Mouse (Mus musculus) frontal cortex, adult 2 months (tissue): ENCODE data around the gene Zc3h15. TPM values are rescaled to one million over a fixed set of nuclear protein-coding genes. Genes with fewer than 3 reads are reported as not detected.
"Not testable (repeated sequence)": the region's sequence is repeated elsewhere in the genome, so short reads cannot be mapped to it uniquely, and the experiment has no call there.

Experiments
- DNase-seq, 2 experiments: peaks; one replicate each; pipeline ENCODE4 v3.0.0; 2022; ENCODE audit warnings: low spot score in 1 of 2; ENCODE audit errors: extremely low spot score in 1 of 2
- polyA plus RNA-seq: library from polyadenylated mRNA; depleted of rRNA; stranded (reverse); fragments of >200 nt; gene quantifications from 2 replicates; pipeline ENCODE4 v1.2.3, GENCODE M21; 2012; rRNA removed

The Zc3h15 gene
- 113 and 114 TPM in 2 replicates for polyA plus RNA-seq

DNA sequence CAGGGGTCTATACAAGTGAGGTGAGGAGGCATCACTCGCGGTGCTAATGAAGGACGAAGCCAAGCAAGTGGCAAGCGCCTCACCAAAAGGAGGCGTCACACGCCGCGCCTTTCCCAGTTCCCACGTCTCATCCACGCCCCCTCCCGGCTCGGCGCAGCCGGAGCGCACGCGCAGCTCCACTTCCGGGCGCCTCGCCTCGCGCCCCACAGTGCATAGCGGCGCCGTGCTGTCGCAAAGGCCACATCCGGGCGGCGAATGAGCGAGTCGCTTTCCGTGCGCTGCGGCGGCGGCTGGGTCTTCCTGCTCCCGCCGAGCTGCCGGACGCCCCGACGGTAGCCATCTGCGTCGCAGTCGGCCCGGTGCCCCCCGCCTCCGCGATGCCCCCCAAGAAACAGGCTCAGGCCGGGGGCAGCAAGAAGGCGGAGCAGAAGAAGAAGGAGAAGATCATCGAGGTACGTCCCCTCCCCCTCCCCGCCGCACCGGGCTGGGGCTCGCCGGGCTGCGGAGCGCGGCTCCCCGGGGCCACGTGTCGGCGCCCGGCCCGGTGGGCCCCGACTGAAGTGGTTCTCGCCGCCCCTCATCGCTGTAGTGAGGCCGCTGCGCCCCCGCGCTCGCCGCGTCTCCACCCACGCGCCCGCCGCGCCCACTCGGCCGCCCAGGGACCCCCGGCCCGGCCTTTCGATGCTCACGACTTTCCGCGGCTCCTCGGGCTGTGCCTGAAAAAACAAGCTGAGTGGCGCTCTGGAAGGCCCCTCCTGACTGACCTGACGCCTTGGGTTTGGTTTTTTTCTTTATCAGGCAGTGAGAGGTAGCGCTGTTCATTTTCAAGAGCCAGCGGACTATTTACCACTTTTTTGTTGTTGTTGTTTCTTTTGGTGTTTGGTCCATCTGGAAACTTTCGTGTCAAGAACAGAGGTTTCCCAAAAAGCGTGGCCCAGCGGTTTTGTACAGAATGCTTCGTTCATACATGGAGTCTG lies at the start of gene Zc3h15:
Gene Zc3h15, plus strand, starts transcription at position 160 of the 977 bp plus-strand sequence.
- peak; percentile 84 to 95 for DNase-seq

DNA sequence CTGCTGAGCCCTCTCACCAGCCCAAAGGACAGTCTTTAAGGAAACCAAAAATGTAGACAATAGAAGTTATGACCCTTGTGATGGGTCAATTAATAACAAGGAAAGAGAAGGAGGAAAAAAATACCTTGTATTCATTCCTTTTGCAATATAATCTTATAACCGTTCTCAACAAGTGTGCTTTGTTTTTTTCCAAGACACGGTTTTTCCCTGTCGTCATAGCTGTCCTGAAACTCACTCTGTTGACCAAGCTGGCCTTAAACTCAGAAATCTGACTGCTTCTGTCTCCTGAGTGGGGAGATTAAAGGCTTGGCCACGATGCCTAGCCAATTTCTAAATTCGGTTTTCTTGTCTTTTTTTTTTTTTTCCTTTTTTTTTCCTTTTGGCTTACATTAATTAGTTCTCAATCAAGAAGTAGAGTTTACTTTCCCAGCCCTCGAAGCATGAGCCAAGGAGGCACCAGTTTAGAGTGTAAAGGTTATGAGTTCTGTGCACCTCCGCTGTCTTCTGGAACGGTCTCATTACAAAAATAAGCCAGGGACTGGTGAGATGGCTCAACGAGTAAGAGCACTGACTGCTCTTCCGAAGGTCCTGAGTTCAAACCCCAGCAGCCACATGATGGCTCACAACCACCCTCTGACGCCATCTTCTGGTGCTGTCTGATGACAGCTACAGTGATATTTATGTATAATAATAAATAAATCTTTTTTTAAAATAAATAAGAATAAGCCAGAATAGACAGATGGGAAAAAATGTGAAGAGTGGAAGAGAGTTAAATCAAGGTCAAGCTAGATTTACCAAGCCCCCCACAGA lies 23.5 kb upstream of the Zc3h15 start:
- DNase-seq, result no peak

DNA sequence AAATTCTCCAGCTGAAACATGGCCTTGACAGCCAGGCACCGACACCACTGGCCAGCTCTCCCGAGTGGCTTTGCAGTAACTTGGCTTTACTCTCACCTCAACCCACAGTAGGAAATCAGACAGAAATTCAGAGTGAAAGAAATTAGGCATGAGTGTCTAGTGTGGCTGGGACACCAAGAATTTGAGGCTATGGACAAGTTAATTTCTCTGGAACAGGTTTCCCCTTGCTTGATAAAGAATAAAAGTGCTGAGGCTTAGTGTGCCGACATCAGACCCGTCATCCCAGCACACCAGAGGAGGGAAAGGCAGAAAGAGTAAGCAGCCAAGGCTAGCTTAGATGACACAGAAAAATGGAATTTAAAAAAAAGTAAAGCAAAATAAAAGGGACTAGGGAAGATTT lies 22.7 kb upstream of the Zc3h15 start:
- DNase-seq, result no peak

DNA sequence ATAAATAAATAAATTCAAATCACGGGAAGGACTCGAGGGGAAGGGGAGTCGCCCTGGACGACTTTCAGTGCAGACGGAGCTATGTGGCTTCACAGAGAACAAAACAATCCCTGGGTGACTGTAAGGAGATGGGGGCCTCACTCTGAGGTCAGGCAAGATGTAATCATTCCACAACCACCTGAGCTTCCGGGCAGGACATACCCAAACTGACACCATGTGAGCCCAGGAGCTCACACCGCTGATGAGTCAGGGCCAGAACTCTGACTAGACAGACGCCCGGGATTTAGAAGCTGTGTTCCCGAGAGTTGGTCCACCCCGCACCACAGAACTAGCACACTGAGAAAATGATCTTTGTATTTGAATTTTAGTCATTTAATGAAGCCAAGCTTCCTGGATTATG lies 21.4 kb upstream of the Zc3h15 start:
- peak in 1 of 2 experiments; percentile 13 for DNase-seq

DNA sequence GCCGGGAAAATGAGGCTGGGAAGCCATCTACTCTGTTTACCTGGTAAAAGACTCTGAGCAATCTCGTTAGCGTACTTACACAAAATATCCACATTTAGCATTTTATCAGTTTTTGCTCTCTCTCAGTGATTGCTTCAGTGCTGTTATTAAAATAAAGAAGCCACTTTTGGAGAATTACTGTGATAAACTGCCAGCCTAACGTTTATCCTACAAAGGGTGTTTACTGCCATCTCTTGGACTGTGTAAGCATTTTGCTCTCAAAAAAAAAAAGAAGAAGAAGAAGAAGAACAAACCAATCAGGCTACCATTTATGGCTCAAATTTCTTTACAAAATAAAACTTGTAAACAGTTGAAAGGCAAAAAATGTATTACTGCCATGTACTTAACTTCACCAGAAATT lies 20.2 kb upstream of the Zc3h15 start:
- DNase-seq, result no peak

DNA sequence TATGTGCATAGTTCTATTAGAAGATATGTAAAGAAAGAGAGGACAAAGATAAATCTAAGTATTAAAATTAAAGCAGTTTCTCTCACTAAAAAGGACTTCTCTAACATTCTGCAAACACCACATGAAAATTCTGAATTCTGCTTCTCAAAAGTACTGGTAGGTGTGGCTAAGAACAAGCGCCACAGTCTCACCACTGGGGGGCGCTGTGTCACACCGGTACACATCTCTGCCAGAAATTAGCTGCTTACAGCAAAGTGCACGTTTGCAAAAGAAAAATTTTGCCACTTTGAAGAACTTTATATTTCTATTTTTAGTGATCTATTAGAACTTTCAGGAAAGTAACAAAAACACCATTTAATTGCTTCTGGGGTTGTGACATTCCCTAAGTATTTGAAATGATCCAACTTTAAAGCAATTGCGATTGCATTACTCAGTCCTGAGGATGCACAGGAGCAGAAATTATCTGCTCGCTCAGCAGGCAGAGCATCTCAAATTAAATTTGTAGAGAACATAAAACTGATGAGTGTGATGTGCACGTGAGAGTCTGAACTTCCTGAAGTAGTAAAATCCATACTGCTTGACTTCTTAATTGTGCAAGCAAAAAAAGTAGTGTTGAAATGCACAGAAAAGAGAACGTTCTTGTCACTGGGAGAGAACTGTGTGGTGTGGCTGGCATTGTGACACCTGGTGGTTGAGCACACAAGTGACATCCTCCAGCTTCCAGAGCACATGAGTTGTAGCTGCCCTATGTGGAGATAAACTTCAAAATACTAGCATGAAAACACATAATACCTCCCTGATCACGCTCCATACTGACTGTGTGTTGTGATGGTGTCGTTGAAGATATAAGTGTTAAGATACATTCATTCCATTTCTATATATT lies 18.8 kb upstream of the Zc3h15 start:
- DNase-seq, result peak in 1 of 2 experiments; percentile 84

DNA sequence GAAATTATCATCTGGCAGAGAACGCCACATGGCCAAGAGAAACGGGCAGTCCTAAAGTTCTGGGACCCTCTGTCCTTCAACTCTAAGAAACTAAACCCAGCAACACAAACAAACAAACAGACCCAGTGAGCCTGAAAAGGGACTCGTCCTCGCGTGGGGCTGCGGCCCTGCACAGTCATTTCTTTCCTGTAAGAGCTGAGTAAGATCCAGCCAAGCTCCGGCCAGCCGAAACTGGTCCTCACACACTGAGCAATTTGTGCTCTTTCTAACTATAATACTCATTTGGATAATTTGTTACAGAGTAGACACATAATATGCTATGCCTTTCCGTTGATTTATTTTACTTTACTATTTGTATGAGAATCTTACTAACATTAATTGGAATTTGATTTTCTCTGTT lies 17.4 kb upstream of the Zc3h15 start:
- DNase-seq, result no peak

DNA sequence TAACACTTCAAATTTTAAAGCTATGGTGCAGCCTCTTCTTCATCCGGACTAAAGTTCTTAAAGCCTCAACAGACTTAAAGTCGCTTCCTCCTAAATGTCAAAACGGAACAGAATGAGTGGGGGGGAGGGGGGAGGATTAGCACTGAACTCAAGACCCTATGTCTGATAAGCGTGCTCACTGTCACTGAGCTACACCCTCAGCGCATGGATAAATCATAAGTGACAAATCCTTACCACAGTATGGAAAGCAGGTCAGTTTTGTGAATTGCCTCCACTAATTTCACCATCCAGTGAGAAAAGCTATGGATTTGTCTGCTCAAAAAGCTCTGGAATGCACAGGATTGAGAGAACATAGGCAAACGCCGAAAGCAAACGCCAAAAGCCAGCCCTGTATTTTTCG lies 16.7 kb upstream of the Zc3h15 start:
- no peak for DNase-seq

DNA sequence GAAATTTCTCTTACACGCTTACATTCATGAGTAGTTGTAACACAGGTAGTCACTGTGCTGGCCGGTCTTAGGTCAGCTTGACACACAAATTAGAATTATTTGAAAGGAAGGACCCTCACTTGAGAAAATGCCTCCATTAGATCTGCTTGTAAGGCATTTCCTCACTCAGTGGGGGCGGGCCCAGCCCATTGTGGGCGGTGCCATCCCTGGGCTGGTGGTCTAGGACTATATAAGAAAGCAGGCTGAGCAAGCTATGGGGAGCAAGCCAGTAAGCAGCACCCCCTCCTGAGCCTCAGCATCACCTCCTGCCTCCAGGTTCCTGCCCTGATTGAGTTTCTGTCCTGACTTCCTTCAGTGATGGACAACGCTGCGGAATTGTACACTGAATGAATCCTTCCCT lies 16.3 kb upstream of the Zc3h15 start:
- no peak for DNase-seq

DNA sequence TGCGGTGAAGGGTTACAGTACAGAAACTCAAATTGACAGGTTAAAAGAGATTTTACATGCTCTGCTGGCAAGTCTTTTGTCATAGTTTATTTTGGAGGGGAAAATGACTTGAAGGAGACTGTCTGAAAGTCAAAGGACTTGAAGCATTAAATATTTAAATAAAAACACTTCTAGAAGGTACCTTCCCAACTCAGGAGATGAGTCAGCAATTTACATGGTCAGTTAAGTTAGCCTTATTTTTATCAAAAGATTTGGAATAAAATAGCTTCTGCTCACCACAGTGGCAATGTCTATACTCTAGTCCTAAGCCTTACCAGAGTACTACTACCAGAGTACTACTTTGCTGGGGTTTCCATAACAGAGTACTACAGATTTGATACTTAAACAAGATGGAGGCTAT lies 2.2 kb upstream of the Zc3h15 start:
- DNase-seq, result no peak

DNA sequence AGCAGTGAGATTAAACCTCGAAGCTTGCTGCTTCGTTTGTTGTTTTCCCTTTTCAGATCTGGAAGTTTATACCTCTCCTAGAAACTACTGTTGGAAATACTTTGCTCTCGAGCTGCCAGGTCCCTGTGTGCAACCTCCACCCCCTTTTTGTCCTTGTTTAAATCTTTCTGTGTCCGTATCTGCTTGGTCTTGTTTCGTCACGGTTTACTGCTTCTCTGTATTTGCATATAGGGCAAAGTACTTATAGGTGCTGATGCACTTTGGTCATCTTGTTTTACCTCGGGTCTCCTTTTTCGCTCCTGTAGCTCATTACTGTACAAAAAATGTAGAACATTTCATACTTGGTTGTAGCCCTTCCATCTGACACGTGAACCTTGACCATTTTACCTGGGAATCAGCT lies 4.7 kb downstream of the Zc3h15 start:
- no peak for DNase-seq

DNA sequence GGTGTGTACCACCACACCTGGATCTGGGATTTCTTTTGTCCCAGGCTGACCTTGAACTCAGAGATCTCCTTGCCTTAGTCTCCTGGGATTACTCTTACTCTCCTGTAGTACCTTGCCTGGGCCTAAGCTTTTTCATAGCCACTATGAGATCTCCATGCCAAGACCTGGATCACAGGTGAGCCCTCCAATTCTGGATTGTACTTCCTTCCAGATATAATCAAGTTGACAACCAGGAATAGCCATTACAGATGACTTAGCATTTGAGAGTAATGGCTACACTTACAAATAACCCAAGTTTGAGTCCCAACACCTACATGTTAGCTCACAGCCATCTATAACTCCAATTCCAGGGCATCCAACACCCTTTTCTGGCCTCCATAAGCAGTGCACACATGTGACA lies 8.4 kb downstream of the Zc3h15 start:
- no peak for DNase-seq

DNA sequence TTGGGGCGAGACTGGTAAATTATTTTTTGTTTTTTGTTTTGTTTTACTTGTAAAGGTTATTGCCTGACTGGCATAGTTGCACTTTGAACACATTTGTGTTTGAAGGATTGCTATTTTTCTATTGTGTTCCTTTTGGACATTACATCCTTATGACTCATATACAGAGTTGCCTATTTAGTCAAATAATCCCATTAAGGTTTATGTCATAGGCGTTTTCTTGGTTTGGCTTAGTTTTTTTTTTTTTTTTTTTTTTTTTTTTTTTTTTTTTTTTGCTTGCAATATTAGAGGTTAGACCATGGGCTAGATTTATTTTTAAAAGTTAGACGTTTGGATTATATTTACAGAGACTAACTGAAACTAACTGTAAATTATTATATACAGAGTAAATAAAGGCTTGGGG lies 15.0 kb downstream of the Zc3h15 start:
- DNase-seq, result no peak

DNA sequence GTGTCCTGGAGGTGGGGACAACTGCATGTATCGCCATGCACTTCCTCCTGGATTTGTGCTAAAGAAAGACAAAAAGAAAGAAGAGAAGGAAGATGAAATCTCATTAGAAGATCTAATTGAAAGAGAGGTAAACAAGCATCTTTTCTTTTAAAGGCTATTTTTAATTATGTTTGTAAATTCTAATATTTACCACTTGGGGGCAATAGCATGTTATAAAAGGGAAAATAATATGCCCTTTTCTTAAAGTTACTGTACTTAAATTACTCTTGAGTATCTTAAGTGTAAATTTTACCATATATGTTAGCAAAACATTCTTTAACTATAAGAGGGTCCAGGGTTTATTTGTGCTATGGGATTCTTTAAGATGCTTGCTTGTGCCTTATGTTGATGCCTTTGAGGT lies 15.9 kb downstream of the Zc3h15 start:
- DNase-seq, result no peak

DNA sequence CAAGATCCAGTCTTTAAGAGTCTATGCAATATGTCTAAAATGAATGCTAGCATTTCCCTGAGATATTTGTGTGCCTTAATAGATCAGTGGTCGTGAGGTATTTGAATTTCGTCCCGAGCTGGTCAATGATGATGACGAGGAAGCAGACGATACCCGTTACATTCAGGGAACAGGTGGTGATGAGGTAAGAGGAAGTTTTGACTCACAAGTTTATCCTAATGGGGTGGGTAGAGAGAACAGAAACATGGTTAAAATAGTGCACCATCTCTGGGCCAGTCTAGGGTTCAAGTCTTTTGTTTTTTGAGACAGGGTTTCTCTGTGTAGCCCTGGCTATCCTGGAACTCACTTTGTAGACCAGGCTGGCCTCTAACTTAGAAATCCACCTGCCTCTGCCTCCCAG lies 17.1 kb downstream of the Zc3h15 start:
- no peak for DNase-seq

DNA sequence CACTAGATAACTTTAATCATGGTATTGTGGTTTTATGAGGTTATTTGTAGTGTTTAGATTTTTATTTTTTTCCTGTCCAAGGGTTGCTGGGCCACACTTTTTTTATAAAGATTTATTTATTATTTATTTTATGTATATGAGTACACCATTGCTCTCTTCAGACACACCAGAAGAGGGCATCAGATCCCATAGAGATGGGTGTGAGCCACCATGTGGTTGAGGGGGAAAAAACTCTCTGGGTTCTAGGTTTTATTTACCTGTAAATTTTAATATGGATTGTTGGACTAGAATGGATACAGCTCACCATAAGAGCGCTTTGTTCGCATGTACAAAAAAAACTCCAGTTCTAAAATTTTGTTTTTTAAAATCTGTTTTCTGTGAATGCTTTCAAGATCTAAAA lies 20.8 kb downstream of the Zc3h15 start:
- DNase-seq, result not testable (repeated sequence)

DNA sequence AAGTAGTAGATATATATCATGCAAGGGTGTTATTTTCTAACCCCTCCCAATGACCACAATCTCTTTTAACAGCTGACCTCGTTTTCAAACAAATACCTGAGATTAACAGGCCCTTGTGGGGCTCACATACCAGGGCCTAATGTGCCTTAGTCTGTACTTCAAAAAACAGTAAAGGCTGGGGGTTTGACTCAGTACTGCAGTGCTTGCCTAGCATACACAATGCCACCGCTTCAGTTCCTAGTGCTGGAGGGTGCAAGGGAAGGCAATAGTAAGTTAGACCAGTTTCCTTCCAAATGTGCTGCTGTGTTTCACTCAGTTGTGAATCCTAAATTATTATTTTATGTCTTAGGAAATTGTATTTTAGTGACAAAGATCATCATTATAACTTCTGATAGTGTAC lies 23.2 kb downstream of the Zc3h15 start:
- DNase-seq, result no peak

DNA sequence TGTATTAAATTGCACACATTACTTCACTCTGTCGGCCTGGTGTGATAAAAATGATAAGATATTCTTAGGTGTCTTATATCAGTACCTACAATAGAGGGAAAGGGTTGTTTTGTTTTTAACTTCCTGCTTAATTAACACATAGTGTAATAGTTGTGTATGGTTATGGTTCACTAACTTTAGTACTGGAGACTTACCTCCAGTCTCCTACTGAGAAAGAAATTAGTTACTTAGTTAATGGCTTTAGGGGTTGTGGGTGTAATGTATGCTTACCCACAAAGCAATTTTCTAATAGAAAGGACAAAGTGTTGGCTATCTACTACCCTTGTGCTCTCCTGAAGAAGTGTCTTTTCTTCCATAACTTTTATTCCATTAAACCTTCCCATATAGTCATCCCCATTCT lies 23.8 kb downstream of the Zc3h15 start:
- DNase-seq, result no peak

DNA sequence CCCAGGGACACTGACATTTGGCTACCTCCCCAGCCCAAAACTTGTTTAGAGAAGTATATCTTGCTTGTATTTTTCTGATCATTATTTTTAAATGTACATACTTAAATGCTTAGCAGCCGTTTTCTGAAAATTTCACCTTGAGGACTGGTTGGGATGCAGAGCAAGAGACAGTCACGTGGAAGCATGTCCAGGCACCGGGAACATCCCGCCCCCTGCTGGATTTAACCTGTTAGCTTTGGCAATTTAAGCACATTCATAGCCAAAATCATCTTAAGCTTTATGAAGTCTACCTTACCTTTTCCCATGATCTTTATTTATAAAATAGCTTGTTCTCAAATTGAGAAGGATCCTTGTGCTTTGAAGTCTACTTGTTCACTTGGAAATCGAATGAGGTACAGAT lies 25.8 kb downstream of the Zc3h15 start:
- no peak for DNase-seq

DNA sequence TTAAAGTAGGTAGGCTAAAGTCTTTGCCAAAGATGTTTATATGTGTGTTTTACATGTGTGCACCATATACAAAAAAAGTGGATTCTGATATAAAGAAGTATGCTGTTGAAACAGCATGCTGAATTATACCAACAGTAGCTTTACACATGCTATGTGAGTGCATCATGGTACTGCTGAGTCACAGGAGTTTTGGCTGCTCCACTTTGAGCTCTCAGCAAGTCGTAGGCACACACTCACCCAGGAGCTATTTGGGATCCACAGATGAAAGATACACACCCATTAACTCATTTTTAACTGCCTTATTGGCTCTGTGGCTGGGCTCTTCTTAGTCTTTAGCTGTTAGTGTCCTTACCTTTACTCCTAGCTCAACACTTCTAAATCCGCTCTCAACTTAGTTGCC lies 27.6 kb downstream of the Zc3h15 start:
- peak in 1 of 2 experiments; percentile 41 for DNase-seq

DNA sequence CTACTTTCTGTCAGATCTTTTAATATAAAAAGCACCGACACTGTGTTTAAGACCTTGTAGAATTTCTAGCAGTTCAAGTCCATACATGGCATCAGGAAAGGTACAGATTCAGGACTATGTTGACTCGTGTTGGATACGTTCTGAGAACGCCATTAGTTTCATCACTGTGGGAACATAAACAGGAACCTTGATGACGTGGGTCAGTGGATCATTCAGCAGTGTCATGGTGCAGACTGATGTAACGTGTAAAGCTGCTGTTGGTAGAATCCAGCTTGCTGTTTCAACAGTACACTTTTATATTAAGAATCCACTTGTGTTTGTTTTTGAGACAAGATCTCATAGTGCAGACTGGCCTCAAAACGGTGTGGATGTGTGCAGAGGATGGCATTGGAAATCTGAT lies 28.8 kb downstream of the Zc3h15 start:
- DNase-seq, result no peak
